Mouse (Mus musculus): ENCODE data around the gene Xab2. TPM values are rescaled to one million over a fixed set of nuclear protein-coding genes. Genes with fewer than 3 reads are reported as not detected.

The Xab2 gene
- total RNA-seq, 1 experiment from 2014 or later: 56.6 TPM

GRCm38 (mm10) chr8:3628014-3628413 lies 6.9 kb upstream of the Xab2 start:
- peak in 1 of 2 experiments; percentile 25; a peak in 1 of 4 replicates for ATAC-seq (replicated peaks in 1 of 2; ENCODE audit: insufficient read depth in 1 of 2, low FRiP score in 2 of 2, low TSS enrichment in 1 of 2, low read depth in 1 of 2, poor library complexity in 2 of 2, severe bottlenecking in 2 of 2)

- ATAC-seq (replicated peaks in 1 of 2; ENCODE audit: insufficient read depth in 1 of 2, low FRiP score in 2 of 2, low TSS enrichment in 1 of 2, low read depth in 1 of 2, poor library complexity in 2 of 2, severe bottlenecking in 2 of 2): peak in 1 of 2 experiments; percentile 18; a peak in 2 of 4 replicates
Observed at GRCm38 (mm10) chr8:3626971-3627370, 5.9 kb upstream of the Xab2 start.

GRCm38 (mm10) chr8:3625445-3625844 lies 4.3 kb upstream of the Xab2 start, which contains the start of gene Pcp2:
Gene Pcp2, minus strand, starts transcription at chr8:3625545.
- ATAC-seq (replicated peaks in 1 of 2; ENCODE audit: insufficient read depth in 1 of 2, low FRiP score in 2 of 2, low TSS enrichment in 1 of 2, low read depth in 1 of 2, poor library complexity in 2 of 2, severe bottlenecking in 2 of 2): no peak

- no peak for ATAC-seq (replicated peaks in 1 of 2; ENCODE audit: insufficient read depth in 1 of 2, low FRiP score in 2 of 2, low TSS enrichment in 1 of 2, low read depth in 1 of 2, poor library complexity in 2 of 2, severe bottlenecking in 2 of 2)
Observed at GRCm38 (mm10) chr8:3622119-3622518, 1.0 kb upstream of the Xab2 start.

- no peak for ATAC-seq (replicated peaks in 1 of 2; ENCODE audit: insufficient read depth in 1 of 2, low FRiP score in 2 of 2, low TSS enrichment in 1 of 2, low read depth in 1 of 2, poor library complexity in 2 of 2, severe bottlenecking in 2 of 2)
Observed at GRCm38 (mm10) chr8:3609816-3610150, 11.3 kb downstream of the Xab2 start.

GRCm38 (mm10) chr8:3609046-3609815 lies 11.9 kb downstream of the Xab2 start:
- peak; percentile 30 to 44 for ATAC-seq (replicated peaks in 1 of 2; ENCODE audit: insufficient read depth in 1 of 2, low FRiP score in 2 of 2, low TSS enrichment in 1 of 2, low read depth in 1 of 2, poor library complexity in 2 of 2, severe bottlenecking in 2 of 2)

GRCm38 (mm10) chr8:3607822-3608221 lies 13.3 kb downstream of the Xab2 start:
- ATAC-seq (replicated peaks in 1 of 2; ENCODE audit: insufficient read depth in 1 of 2, low FRiP score in 2 of 2, low TSS enrichment in 1 of 2, low read depth in 1 of 2, poor library complexity in 2 of 2, severe bottlenecking in 2 of 2): no peak

GRCm38 (mm10) chr8:3606593-3606992 lies 14.5 kb downstream of the Xab2 start:
- peak; percentile 24 to 44 for ATAC-seq (replicated peaks in 1 of 2; ENCODE audit: insufficient read depth in 1 of 2, low FRiP score in 2 of 2, low TSS enrichment in 1 of 2, low read depth in 1 of 2, poor library complexity in 2 of 2, severe bottlenecking in 2 of 2)

GRCm38 (mm10) chr8:3603439-3603838 lies 17.7 kb downstream of the Xab2 start:
- ATAC-seq (replicated peaks in 1 of 2; ENCODE audit: insufficient read depth in 1 of 2, low FRiP score in 2 of 2, low TSS enrichment in 1 of 2, low read depth in 1 of 2, poor library complexity in 2 of 2, severe bottlenecking in 2 of 2): no peak

GRCm38 (mm10) chr8:3600401-3600800 lies 20.7 kb downstream of the Xab2 start:
- no peak for ATAC-seq (replicated peaks in 1 of 2; ENCODE audit: insufficient read depth in 1 of 2, low FRiP score in 2 of 2, low TSS enrichment in 1 of 2, low read depth in 1 of 2, poor library complexity in 2 of 2, severe bottlenecking in 2 of 2)

GRCm38 (mm10) chr8:3599219-3599618 lies 21.9 kb downstream of the Xab2 start:
- ATAC-seq (replicated peaks in 1 of 2; ENCODE audit: insufficient read depth in 1 of 2, low FRiP score in 2 of 2, low TSS enrichment in 1 of 2, low read depth in 1 of 2, poor library complexity in 2 of 2, severe bottlenecking in 2 of 2): no peak

GRCm38 (mm10) chr8:3598054-3598453 lies 23.1 kb downstream of the Xab2 start:
- no peak for ATAC-seq (replicated peaks in 1 of 2; ENCODE audit: insufficient read depth in 1 of 2, low FRiP score in 2 of 2, low TSS enrichment in 1 of 2, low read depth in 1 of 2, poor library complexity in 2 of 2, severe bottlenecking in 2 of 2)

- ATAC-seq (replicated peaks in 1 of 2; ENCODE audit: insufficient read depth in 1 of 2, low FRiP score in 2 of 2, low TSS enrichment in 1 of 2, low read depth in 1 of 2, poor library complexity in 2 of 2, severe bottlenecking in 2 of 2): no peak
Observed at GRCm38 (mm10) chr8:3594466-3594865, 26.6 kb downstream of the Xab2 start.

GRCm38 (mm10) chr8:3593470-3593869 lies 27.6 kb downstream of the Xab2 start:
- ATAC-seq (replicated peaks in 1 of 2; ENCODE audit: insufficient read depth in 1 of 2, low FRiP score in 2 of 2, low TSS enrichment in 1 of 2, low read depth in 1 of 2, poor library complexity in 2 of 2, severe bottlenecking in 2 of 2): peak; percentile 47 to 57; a peak in 2 of 4 replicates

- peak; percentile 38 to 63; a peak in 3 of 4 replicates for ATAC-seq (replicated peaks in 1 of 2; ENCODE audit: insufficient read depth in 1 of 2, low FRiP score in 2 of 2, low TSS enrichment in 1 of 2, low read depth in 1 of 2, poor library complexity in 2 of 2, severe bottlenecking in 2 of 2)
Observed at GRCm38 (mm10) chr8:3588258-3588633, 32.9 kb downstream of the Xab2 start.

- peak; percentile 40 to 65 for ATAC-seq (replicated peaks in 1 of 2; ENCODE audit: insufficient read depth in 1 of 2, low FRiP score in 2 of 2, low TSS enrichment in 1 of 2, low read depth in 1 of 2, poor library complexity in 2 of 2, severe bottlenecking in 2 of 2)
Observed at GRCm38 (mm10) chr8:3587391-3588257, 33.5 kb downstream of the Xab2 start.

- ATAC-seq (replicated peaks in 1 of 2; ENCODE audit: insufficient read depth in 1 of 2, low FRiP score in 2 of 2, low TSS enrichment in 1 of 2, low read depth in 1 of 2, poor library complexity in 2 of 2, severe bottlenecking in 2 of 2): no peak
Observed at GRCm38 (mm10) chr8:3586993-3587390, 34.1 kb downstream of the Xab2 start, which contains the start of gene Camsap3. Gene Camsap3, plus strand, starts transcription at chr8:3587293.

GRCm38 (mm10) chr8:3586452-3586851 lies 34.7 kb downstream of the Xab2 start:
- no peak for ATAC-seq (replicated peaks in 1 of 2; ENCODE audit: insufficient read depth in 1 of 2, low FRiP score in 2 of 2, low TSS enrichment in 1 of 2, low read depth in 1 of 2, poor library complexity in 2 of 2, severe bottlenecking in 2 of 2)
